Mouse (Mus musculus): ENCODE measurements around the gene Kat2a. TPM values are rescaled to one million over a fixed set of nuclear protein-coding genes. Genes with fewer than 3 reads are reported as not detected.

Kat2a gene
- polyA plus RNA-seq (2015; fragmentation: Nextera tagmentation; extraction: Ambion mirVana) = 39.0 and 40.2 TPM in 2 replicates

GRCm38 (mm10) chr11:100711783-100712615 lies at the start of gene Kat2a:
TSS of gene Kat2a (minus strand) at chr11:100712465.
- peak; percentile 92 for DNase-seq (ENCODE audit: low spot score)
- H3K9me3 ChIP-seq (replicated peaks; ENCODE audit: low read length) = no peaks in the 10 kb centered on the region
- peak within 1 kb of the TSS; percentile 87 for H3K9ac ChIP-seq (ENCODE audit: low read depth, low read length)
- ATAC-seq (replicated peaks; ENCODE audit: low FRiP score, low read depth) = peak; percentile 79
- peaks cover 40% of the 10 kb centered on the region for H3K36me3 ChIP-seq (ENCODE audit: insufficient read depth, low read length)
- H3K4me1 ChIP-seq (replicated peaks; ENCODE audit: insufficient read depth, low read length) = peaks cover 19% of the 10 kb centered on the region; the same call in 1 of the 2 replicates
- no peak for TF ChIP-seq CTCF (IDR thresholded peaks at IDR 0.05; ENCODE audit: low read depth)
- 1% methylated on average over 47 of the region's 48 CpGs for WGBS
- peak within 1 kb of the TSS; percentile 86 for H3K4me3 ChIP-seq (replicated peaks; ENCODE audit: low read depth, low read length)
- no peaks in the 10 kb centered on the region for H3K27me3 ChIP-seq (ENCODE audit: insufficient read depth, low read length)
- peak within 1 kb of the TSS; percentile 70 for H3K27ac ChIP-seq
- H3K4me2 ChIP-seq (ENCODE audit: low read length) = peak within 1 kb of the TSS; percentile 89

- Histone ChIP-seq H3K9ac (ENCODE audit: low read depth, low read length) (no peak overlapping the region), H3K9me3 (replicated peaks; ENCODE audit: low read length) (no peaks in the 10 kb centered on the region), H3K4me1 (replicated peaks; ENCODE audit: insufficient read depth, low read length) (peaks cover 7% of the 10 kb centered on the region; the same call in 1 of the 2 replicates), H3K27me3 (ENCODE audit: insufficient read depth, low read length) (peaks cover 8% of the 10 kb centered on the region), H3K36me3 (ENCODE audit: insufficient read depth, low read length) (0 out of 2 replicates have a peak, but pooled peaks cover 1% of the 10 kb centered on the region), H3K4me2 (ENCODE audit: low read length) (peak overlapping the region; percentile 61), H3K4me3 (replicated peaks; ENCODE audit: low read depth, low read length) (peak overlapping the region; percentile 33), H3K27ac (no peak overlapping the region)
- peak; percentile 80 for TF ChIP-seq CTCF (IDR thresholded peaks at IDR 0.05; ENCODE audit: low read depth)
- WGBS = under 1% methylated on average over 27 of the region's 27 CpGs
- ATAC-seq (replicated peaks; ENCODE audit: low FRiP score, low read depth) (peak; percentile 74; the same call in 1 of the 2 replicates), DNase-seq (ENCODE audit: low spot score) (peak; percentile 92)
Measured at GRCm38 (mm10) chr11:100761547-100762045, 49.3 kb upstream of the Kat2a start.

DNA sequence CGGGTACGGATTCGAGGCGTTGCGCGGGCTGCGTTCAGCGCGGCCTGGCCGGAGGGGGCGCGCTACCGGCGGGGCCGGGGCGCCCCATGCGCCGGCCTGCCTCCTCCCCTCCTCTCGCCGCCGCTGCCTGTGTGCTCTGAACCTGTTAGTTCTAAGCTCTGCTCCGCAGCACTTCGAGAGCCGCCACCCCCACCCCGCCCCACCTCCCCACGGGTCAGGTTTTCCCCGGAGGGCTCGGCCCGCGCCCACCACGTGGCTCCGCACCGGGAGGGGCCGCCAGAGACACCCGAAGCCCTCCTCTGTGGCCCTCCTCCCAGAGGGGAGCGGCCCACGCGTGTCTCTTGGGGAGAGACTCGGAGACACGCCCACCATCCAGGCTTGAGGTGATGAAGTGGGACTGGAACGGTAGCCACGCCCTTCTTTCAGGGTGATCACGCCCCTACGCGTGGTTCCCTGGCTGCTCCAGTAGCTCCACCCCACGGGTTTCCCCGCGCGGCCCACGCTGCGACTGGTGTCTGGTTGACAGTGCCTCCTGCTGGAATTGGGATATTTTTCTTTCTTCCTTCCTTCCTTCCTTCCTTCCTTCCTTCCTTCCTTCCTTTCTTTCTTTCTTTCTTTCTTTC lies 47.5 kb upstream of the Kat2a start, which contains the start of gene Kcnh4:
Kcnh4 (minus strand) TSS at position 332 of the 623 bp plus-strand sequence.
- no peaks in the 10 kb centered on the region for H3K36me3 ChIP-seq (ENCODE audit: insufficient read depth, low read length)
- peaks cover 8% of the 10 kb centered on the region for H3K27me3 ChIP-seq (ENCODE audit: insufficient read depth, low read length)
- no peak within 1 kb of the TSS for H3K27ac ChIP-seq
- H3K9ac ChIP-seq (ENCODE audit: low read depth, low read length) = no peak within 1 kb of the TSS
- peak; percentile 18; the same call in 1 of the 2 replicates for TF ChIP-seq CTCF (IDR thresholded peaks at IDR 0.05; ENCODE audit: low read depth)
- WGBS = 2% methylated on average over 40 of the region's 51 CpGs
- H3K4me3 ChIP-seq (replicated peaks; ENCODE audit: low read depth, low read length) = peak within 1 kb of the TSS; percentile 15
- DNase-seq (ENCODE audit: low spot score) (peak; percentile 37), ATAC-seq (replicated peaks; ENCODE audit: low FRiP score, low read depth) (no peak; the same call in 1 of the 2 replicates)
- no peaks in the 10 kb centered on the region for H3K9me3 ChIP-seq (replicated peaks; ENCODE audit: low read length)
- H3K4me2 ChIP-seq (ENCODE audit: low read length) = peak within 1 kb of the TSS; percentile 48
- H3K4me1 ChIP-seq (replicated peaks; ENCODE audit: insufficient read depth, low read length) = peaks cover 7% of the 10 kb centered on the region; the same call in 1 of the 2 replicates

- WGBS = 2% methylated on average over 35 of the region's 35 CpGs
- no peak overlapping the region for H3K9ac ChIP-seq (ENCODE audit: low read depth, low read length)
- peaks cover 8% of the 10 kb centered on the region for H3K27me3 ChIP-seq (ENCODE audit: insufficient read depth, low read length)
- peaks cover 7% of the 10 kb centered on the region; the same call in 1 of the 2 replicates for H3K4me1 ChIP-seq (replicated peaks; ENCODE audit: insufficient read depth, low read length)
- no peak for TF ChIP-seq CTCF (IDR thresholded peaks at IDR 0.05; ENCODE audit: low read depth)
- DNase-seq (ENCODE audit: low spot score) (peak; percentile 77), ATAC-seq (replicated peaks; ENCODE audit: low FRiP score, low read depth) (no peak)
- H3K4me3 ChIP-seq (replicated peaks; ENCODE audit: low read depth, low read length) = peak overlapping the region; percentile 15
- no peak overlapping the region for H3K27ac ChIP-seq
- H3K36me3 ChIP-seq (ENCODE audit: insufficient read depth, low read length) = no peaks in the 10 kb centered on the region
- H3K9me3 ChIP-seq (replicated peaks; ENCODE audit: low read length) = no peaks in the 10 kb centered on the region
- H3K4me2 ChIP-seq (ENCODE audit: low read length) = peak overlapping the region; percentile 48
Measured at GRCm38 (mm10) chr11:100758707-100759610, 46.7 kb upstream of the Kat2a start.

GRCm38 (mm10) chr11:100757566-100757965 lies 45.3 kb upstream of the Kat2a start:
- no peak overlapping the region for H3K27ac ChIP-seq
- H3K36me3 ChIP-seq (ENCODE audit: insufficient read depth, low read length) = no peaks in the 10 kb centered on the region
- H3K4me1 ChIP-seq (replicated peaks; ENCODE audit: insufficient read depth, low read length) = peaks cover 7% of the 10 kb centered on the region; the same call in 1 of the 2 replicates
- H3K4me3 ChIP-seq (replicated peaks; ENCODE audit: low read depth, low read length) = no peak overlapping the region
- no peak overlapping the region for H3K9ac ChIP-seq (ENCODE audit: low read depth, low read length)
- no peaks in the 10 kb centered on the region for H3K9me3 ChIP-seq (replicated peaks; ENCODE audit: low read length)
- no peak overlapping the region for H3K4me2 ChIP-seq (ENCODE audit: low read length)
- peaks cover 8% of the 10 kb centered on the region for H3K27me3 ChIP-seq (ENCODE audit: insufficient read depth, low read length)
- ATAC-seq (replicated peaks; ENCODE audit: low FRiP score, low read depth) (no peak), DNase-seq (ENCODE audit: low spot score) (no peak)
- WGBS = 87% methylated on average over 12 of the region's 12 CpGs
- TF ChIP-seq CTCF (IDR thresholded peaks at IDR 0.05; ENCODE audit: low read depth) = no peak

All from kidney, postnatal 0 days (tissue).